Mouse (Mus musculus): Measurements from ENCODE around the gene Auts2. TPM values are rescaled to one million over a fixed set of nuclear protein-coding genes. Genes with fewer than 3 reads are reported as not detected.

Gene Auts2
- polyA plus RNA-seq, 1 experiment from 2014 or later = 45.3 TPM

- H3K4me2 ChIP-seq (replicated peaks) = no peak overlapping the region
- no peak overlapping the region for H3K9ac ChIP-seq
- peaks cover under 1% of the 10 kb centered on the region; the same call in 1 of the 2 replicates for H3K4me1 ChIP-seq
- ATAC-seq (ENCODE audit: insufficient number of reproducible peaks, low FRiP score, low TSS enrichment, low read depth) = no peak
- 90% methylated on average over 4 of the region's 4 CpGs for WGBS
- no peak overlapping the region for H3K4me3 ChIP-seq (replicated peaks)
- H3K9me3 ChIP-seq (replicated peaks) = no peaks in the 10 kb centered on the region
- no peaks in the 10 kb centered on the region for H3K36me3 ChIP-seq
- no peak overlapping the region for H3K27ac ChIP-seq (replicated peaks)
- no peaks in the 10 kb centered on the region for H3K27me3 ChIP-seq
Measured at GRCm38 (mm10) chr5:132445213-132445954, 97.8 kb downstream of the Auts2 start.

- Histone ChIP-seq H3K9me3 (replicated peaks) (no peaks in the 10 kb centered on the region), H3K36me3 (no peaks in the 10 kb centered on the region), H3K27me3 (no peaks in the 10 kb centered on the region), H3K9ac (no peak overlapping the region), H3K4me1 (peaks cover 12% of the 10 kb centered on the region; the same call in 1 of the 2 replicates), H3K4me3 (replicated peaks) (no peak overlapping the region), H3K4me2 (replicated peaks) (no peak overlapping the region), H3K27ac (replicated peaks) (no peak overlapping the region)
- ATAC-seq (ENCODE audit: insufficient number of reproducible peaks, low FRiP score, low TSS enrichment, low read depth) = no peak
- 84% methylated on average over 4 of the region's 4 CpGs for WGBS
Measured at GRCm38 (mm10) chr5:132442948-132443347, 100.2 kb downstream of the Auts2 start.

- ATAC-seq (ENCODE audit: insufficient number of reproducible peaks, low FRiP score, low TSS enrichment, low read depth) = no peak
- no peak overlapping the region for H3K4me3 ChIP-seq (replicated peaks)
Measured at GRCm38 (mm10) chr5:132438414-132438813, 104.7 kb downstream of the Auts2 start.

GRCm38 (mm10) chr5:132437994-132438393 lies 105.2 kb downstream of the Auts2 start:
- no peak overlapping the region for H3K27ac ChIP-seq (replicated peaks)
- no peak overlapping the region for H3K4me2 ChIP-seq (replicated peaks)
- WGBS = 40% methylated on average over 8 of the region's 8 CpGs
- no peak overlapping the region for H3K9ac ChIP-seq
- ATAC-seq (ENCODE audit: insufficient number of reproducible peaks, low FRiP score, low TSS enrichment, low read depth) = no peak
- H3K9me3 ChIP-seq (replicated peaks) = no peaks in the 10 kb centered on the region
- H3K36me3 ChIP-seq = no peaks in the 10 kb centered on the region
- H3K4me3 ChIP-seq (replicated peaks) = no peak overlapping the region
- peaks cover 22% of the 10 kb centered on the region for H3K4me1 ChIP-seq
- H3K27me3 ChIP-seq = no peaks in the 10 kb centered on the region

More at GRCm38 (mm10) chr5:132438414-132438813, 104.7 kb downstream of the Auts2 start:
- no peaks in the 10 kb centered on the region for H3K27me3 ChIP-seq
- H3K36me3 ChIP-seq = no peaks in the 10 kb centered on the region
- H3K9me3 ChIP-seq (replicated peaks) = no peaks in the 10 kb centered on the region
- no peak overlapping the region for H3K9ac ChIP-seq
- 47% methylated on average over 4 of the region's 4 CpGs for WGBS
- no peak overlapping the region for H3K4me2 ChIP-seq (replicated peaks)
- H3K27ac ChIP-seq (replicated peaks) = no peak overlapping the region
- H3K4me1 ChIP-seq = peaks cover 22% of the 10 kb centered on the region

GRCm38 (mm10) chr5:132437478-132437877 lies 105.7 kb downstream of the Auts2 start:
- no peaks in the 10 kb centered on the region for H3K36me3 ChIP-seq
- H3K4me2 ChIP-seq (replicated peaks) = no peak overlapping the region
- H3K27ac ChIP-seq (replicated peaks) = no peak overlapping the region
- peaks cover 22% of the 10 kb centered on the region for H3K4me1 ChIP-seq
- 85% methylated on average over 8 of the region's 8 CpGs for WGBS
- no peak overlapping the region for H3K4me3 ChIP-seq (replicated peaks)
- ATAC-seq (ENCODE audit: insufficient number of reproducible peaks, low FRiP score, low TSS enrichment, low read depth) = no peak
- no peaks in the 10 kb centered on the region for H3K27me3 ChIP-seq
- no peaks in the 10 kb centered on the region for H3K9me3 ChIP-seq (replicated peaks)
- H3K9ac ChIP-seq = no peak overlapping the region

GRCm38 (mm10) chr5:132436901-132437300 lies 106.2 kb downstream of the Auts2 start:
- Histone ChIP-seq H3K9me3 (replicated peaks) (no peaks in the 10 kb centered on the region), H3K9ac (no peak overlapping the region), H3K36me3 (no peaks in the 10 kb centered on the region), H3K27me3 (no peaks in the 10 kb centered on the region), H3K27ac (replicated peaks) (no peak overlapping the region), H3K4me3 (replicated peaks) (no peak overlapping the region), H3K4me2 (replicated peaks) (no peak overlapping the region), H3K4me1 (peaks cover 22% of the 10 kb centered on the region)
- no peak for ATAC-seq (ENCODE audit: insufficient number of reproducible peaks, low FRiP score, low TSS enrichment, low read depth)
- 36% methylated on average over 1 of the region's 1 CpGs for WGBS

- Histone ChIP-seq H3K27ac (replicated peaks) (no peak overlapping the region), H3K36me3 (no peaks in the 10 kb centered on the region), H3K4me1 (peaks cover 22% of the 10 kb centered on the region), H3K4me3 (replicated peaks) (no peak overlapping the region), H3K9me3 (replicated peaks) (no peaks in the 10 kb centered on the region), H3K9ac (no peak overlapping the region), H3K27me3 (no peaks in the 10 kb centered on the region), H3K4me2 (replicated peaks) (no peak overlapping the region)
- ATAC-seq (ENCODE audit: insufficient number of reproducible peaks, low FRiP score, low TSS enrichment, low read depth) = no peak
- 93% methylated on average over 2 of the region's 2 CpGs for WGBS
Measured at GRCm38 (mm10) chr5:132436473-132436872, 106.7 kb downstream of the Auts2 start.

- Histone ChIP-seq H3K4me2 (replicated peaks) (no peak overlapping the region), H3K36me3 (no peaks in the 10 kb centered on the region), H3K27ac (replicated peaks) (no peak overlapping the region), H3K9ac (no peak overlapping the region), H3K4me1 (peaks cover 22% of the 10 kb centered on the region), H3K9me3 (replicated peaks) (no peaks in the 10 kb centered on the region), H3K4me3 (replicated peaks) (no peak overlapping the region), H3K27me3 (no peaks in the 10 kb centered on the region)
- WGBS = 69% methylated on average over 5 of the region's 5 CpGs
- ATAC-seq (ENCODE audit: insufficient number of reproducible peaks, low FRiP score, low TSS enrichment, low read depth) = no peak
Measured at GRCm38 (mm10) chr5:132435401-132435800, 107.7 kb downstream of the Auts2 start.

- H3K4me2 ChIP-seq (replicated peaks) = no peak overlapping the region
- 85% methylated on average over 6 of the region's 6 CpGs for WGBS
- no peaks in the 10 kb centered on the region for H3K9me3 ChIP-seq (replicated peaks)
- H3K27ac ChIP-seq (replicated peaks) = no peak overlapping the region
- ATAC-seq (ENCODE audit: insufficient number of reproducible peaks, low FRiP score, low TSS enrichment, low read depth) = no peak
- no peaks in the 10 kb centered on the region for H3K27me3 ChIP-seq
- H3K4me3 ChIP-seq (replicated peaks) = no peak overlapping the region
- peaks cover 16% of the 10 kb centered on the region for H3K4me1 ChIP-seq
- no peaks in the 10 kb centered on the region for H3K36me3 ChIP-seq
- H3K9ac ChIP-seq = no peak overlapping the region
Measured at GRCm38 (mm10) chr5:132433377-132434115, 109.6 kb downstream of the Auts2 start.

GRCm38 (mm10) chr5:132429363-132429762 lies 113.8 kb downstream of the Auts2 start:
- Histone ChIP-seq H3K9me3 (replicated peaks) (no peaks in the 10 kb centered on the region), H3K4me2 (replicated peaks) (no peak overlapping the region), H3K36me3 (no peaks in the 10 kb centered on the region), H3K9ac (no peak overlapping the region), H3K4me3 (replicated peaks) (no peak overlapping the region), H3K27ac (replicated peaks) (no peak overlapping the region), H3K27me3 (no peaks in the 10 kb centered on the region), H3K4me1 (no peaks in the 10 kb centered on the region)
- 46% methylated on average over 3 of the region's 3 CpGs for WGBS
- no peak for ATAC-seq (ENCODE audit: insufficient number of reproducible peaks, low FRiP score, low TSS enrichment, low read depth)

GRCm38 (mm10) chr5:132426342-132426741 lies 116.8 kb downstream of the Auts2 start:
- peaks cover 5% of the 10 kb centered on the region for H3K4me1 ChIP-seq
- no peak overlapping the region for H3K9ac ChIP-seq
- H3K4me3 ChIP-seq (replicated peaks) = no peak overlapping the region
- H3K4me2 ChIP-seq (replicated peaks) = no peak overlapping the region
- no peak for ATAC-seq (ENCODE audit: insufficient number of reproducible peaks, low FRiP score, low TSS enrichment, low read depth)
- H3K27me3 ChIP-seq = no peaks in the 10 kb centered on the region
- no peaks in the 10 kb centered on the region for H3K9me3 ChIP-seq (replicated peaks)
- H3K36me3 ChIP-seq = no peaks in the 10 kb centered on the region
- H3K27ac ChIP-seq (replicated peaks) = no peak overlapping the region
- 82% methylated on average over 3 of the region's 3 CpGs for WGBS

Data from embryonic facial prominence, embryonic 15.5 days (tissue).